Mouse (Mus musculus) WW6 (cell line): ENCODE measurements at regions not wholly inside any gene's neighbourhood (a gene's known extent, or its start where the extent isn't known, plus 50 kb on each side); places are given as distances from the start of the nearest gene placed in this dataset.

Experiments
- DNase-seq: peaks from one replicate; pipeline ENCODE4 v3.0.0-alpha.2; 2013; ENCODE audit warnings: low read depth, low spot score

- DNase-seq = no peak
These were observed 82.2 kb downstream of the Rap2a start for GRCm38 (mm10) chr14:120560416-120560815.

- no peak for DNase-seq
These were observed 82.7 kb downstream of the Rap2a start for GRCm38 (mm10) chr14:120560987-120561386.

DNA sequence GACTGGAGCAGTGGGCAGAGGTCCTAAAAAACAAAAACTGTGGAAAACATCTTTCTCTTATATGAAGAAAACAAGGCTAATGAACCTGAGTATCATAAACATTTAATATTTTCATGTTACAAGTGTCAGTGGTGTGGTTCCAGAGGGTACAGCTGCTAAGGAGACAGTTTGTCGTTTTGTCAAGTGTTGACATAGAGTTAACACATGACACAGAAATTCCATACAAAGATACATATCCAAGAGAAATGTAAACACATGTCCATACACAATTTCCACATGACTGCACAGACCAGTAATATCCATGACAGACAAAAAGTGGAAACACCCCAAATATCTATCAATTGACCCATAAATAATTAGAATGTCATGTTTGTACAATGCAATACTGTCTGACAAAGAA, 88.7 kb downstream of the Rap2a start:
- no peak for DNase-seq

DNA sequence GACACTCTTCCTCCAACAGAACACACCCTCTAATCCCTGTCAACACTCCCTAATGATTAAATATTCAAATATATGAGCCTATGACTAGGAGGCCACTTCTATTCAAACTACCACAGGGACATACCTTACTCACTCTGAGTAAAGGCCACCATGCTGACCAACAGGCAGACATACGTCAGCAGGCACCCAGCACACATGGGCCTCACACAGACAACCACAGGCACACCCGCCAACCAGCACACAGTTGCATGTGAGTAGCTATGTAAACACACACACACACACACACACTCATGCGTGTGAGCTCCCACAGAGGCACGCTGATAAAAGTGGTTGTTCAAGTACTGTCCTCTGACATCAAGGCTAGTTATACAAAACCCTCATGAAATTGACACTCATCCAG, 89.8 kb downstream of the Rap2a start:
- no peak for DNase-seq

DNA sequence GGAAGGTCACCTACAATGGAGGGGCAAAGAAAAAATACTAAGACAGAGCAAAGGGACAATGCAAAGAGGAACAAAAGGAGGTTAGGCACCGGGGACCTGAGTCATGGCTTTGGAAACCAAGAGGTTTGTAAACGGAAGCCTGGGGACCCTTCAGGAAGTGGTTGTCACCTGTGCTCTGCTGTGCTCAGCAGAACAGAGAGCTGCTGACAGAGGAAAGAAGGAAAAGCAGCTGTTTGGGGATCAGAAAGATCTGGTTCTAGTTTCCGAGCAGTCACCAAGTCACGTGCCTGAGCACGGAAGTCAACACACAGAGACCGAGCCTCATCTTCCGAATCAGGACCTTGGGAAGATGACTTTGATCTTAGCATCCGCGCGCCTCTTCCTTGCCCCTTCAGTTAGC, 94.0 kb downstream of the Rap2a start:
- DNase-seq = no peak

DNA sequence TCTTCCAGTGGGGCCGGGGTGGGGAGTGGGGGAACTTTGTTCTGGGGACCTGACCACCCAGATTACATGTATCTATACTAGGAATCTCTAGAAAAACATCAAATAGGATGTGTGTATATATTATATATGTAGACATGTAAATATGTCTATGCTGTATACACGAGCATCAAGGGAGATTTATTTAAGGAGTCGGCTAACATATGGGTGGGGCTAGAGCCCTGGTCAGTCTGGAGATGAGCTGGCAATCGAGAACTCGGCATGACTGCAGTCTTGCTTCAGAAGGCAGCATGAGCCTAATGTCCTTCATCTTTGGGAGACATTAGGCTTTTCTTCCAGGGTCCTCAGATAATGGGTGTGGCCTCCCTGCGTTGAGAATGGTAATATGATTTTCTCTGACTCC, 97.0 kb downstream of the Rap2a start:
- DNase-seq = no peak

- DNase-seq = no peak
These were observed 100.3 kb downstream of the Rap2a start for GRCm38 (mm10) chr14:120578352-120579080.

DNA sequence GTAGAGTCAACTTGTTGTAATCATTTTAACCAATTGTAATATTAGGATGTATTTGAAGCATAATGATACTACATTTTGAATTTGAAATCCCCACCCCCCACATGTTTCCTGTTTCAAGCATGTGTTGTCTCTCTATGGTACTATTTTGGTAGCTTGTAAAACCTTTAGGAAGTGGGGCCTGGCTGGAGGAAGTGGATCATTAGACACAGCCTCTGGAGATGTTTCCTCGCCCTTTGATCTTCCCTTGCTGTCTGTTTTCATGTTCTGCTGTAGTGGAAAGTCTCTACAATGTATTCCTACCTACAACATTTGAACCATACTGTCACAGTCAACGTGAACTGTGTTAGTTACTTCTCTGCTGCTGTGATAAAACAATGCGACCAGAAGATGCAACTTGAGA, 105.6 kb downstream of the Rap2a start:
- no peak for DNase-seq

DNA sequence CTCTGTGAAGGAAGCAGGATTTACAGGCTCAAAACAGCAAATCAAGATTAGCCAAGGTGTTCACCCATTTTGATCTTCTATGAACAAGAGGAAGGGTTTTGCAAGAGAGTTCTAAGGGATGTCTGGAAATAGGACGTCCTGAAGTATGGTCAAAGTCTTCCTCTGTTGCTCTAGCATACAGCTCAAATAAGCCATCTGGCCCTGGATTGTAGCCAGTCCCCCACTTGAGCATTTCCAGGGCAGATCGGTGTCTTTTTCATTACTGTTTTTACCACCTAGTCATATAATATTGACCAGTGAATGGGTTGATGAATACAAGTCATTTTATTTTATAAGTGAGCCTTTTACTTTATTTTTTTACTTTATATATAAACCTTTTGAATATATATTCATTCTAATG, 113.9 kb downstream of the Rap2a start:
- DNase-seq = no peak

GRCm38 (mm10) chr14:120600414-120600935, 122.2 kb downstream of the Rap2a start:
- no peak for DNase-seq

GRCm38 (mm10) chr14:120601510-120601909, 123.3 kb downstream of the Rap2a start:
- DNase-seq = no peak

- no peak for DNase-seq
These were observed 125.7 kb downstream of the Rap2a start for GRCm38 (mm10) chr14:120603849-120604492.

GRCm38 (mm10) chr14:120607801-120608200, 129.6 kb downstream of the Rap2a start:
- DNase-seq = no peak

DNA sequence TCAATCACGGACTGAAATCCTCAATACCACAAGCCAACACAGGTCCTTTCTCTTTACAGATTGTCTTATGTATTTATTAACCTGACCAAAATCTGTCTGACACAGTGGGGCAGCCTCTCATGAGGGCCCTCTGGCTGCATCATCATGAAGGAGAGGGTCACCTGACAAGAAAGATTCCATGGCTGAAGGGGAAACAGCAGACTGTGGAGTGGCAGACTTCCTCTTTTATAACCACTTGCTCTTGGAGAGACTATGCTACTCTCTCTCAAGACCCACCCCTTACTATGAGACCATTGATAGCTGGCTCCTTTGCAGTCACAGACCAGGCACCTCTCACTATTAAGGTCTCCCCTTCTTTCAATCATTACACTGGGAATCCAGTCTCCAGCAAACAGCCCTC, 133.1 kb downstream of the Rap2a start:
- DNase-seq = no peak

DNA sequence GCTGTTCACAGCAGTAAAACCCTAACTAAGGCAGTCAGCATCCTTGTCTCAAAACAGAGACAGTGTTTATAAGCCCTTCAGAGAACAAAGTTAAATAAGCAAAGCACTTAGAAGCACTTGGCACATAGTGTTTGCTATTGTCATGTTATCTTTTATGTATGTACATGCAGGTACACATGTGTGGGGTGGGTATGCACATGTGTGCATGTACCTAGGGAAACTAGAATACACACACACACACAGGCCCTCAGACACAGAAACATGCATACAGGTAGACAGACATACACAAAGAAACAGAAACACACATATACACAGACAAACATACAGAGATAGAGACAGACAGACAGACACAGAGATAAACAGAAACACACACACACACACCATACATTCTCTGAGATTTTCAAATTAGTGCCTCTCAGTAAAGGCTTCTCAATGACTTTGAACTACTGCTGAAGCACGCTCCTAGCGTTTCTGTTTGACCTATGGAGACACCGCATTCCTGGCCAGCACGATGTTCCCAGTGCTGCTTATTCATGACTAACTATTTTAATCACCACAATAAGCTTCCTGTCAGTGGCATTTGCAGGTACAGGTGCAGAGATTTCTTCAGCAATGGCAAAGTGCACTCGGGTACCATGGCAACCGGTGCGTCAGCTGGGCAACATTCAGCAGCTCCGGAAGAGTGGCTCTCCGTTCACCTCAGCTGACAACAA, 148.1 kb downstream of the Rap2a start:
- DNase-seq = no peak

DNA sequence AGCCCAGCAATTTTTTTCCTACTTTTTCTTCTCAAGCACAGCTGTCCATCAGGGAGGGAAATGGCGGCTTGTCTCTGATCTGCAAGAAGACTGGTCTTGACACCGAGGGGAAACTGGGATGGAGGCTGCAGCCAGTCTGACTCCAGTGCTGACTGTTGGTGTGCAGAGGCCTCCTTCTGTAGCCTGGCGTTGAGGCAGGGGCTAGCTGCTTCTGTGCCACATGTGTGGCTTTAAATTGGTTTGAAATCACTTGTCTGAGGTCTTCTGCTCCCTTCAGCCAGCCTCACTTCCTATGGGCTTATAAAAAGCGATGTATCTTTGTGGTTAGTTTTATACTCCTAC, 148.7 kb downstream of the Rap2a start:
- DNase-seq = no peak

DNA sequence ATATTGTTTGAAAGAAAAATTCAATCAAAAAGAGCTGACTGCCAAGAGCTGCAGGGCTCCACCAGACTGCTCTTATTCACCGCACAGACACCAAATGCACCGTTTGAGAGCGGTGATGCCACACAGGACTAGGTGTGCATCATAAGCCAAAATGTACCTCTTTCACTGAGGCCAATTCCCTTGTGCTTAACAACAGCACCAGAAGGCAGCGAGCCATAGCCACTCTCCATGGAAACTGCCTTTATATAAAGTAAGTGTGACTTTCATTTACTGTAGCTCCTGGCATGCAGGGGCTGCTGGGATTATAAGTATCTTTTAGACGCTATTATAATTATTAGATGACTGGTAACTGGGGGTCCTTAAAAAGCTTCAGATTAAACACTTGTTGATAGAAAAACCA, 154.5 kb downstream of the Rap2a start:
- no peak for DNase-seq

DNA sequence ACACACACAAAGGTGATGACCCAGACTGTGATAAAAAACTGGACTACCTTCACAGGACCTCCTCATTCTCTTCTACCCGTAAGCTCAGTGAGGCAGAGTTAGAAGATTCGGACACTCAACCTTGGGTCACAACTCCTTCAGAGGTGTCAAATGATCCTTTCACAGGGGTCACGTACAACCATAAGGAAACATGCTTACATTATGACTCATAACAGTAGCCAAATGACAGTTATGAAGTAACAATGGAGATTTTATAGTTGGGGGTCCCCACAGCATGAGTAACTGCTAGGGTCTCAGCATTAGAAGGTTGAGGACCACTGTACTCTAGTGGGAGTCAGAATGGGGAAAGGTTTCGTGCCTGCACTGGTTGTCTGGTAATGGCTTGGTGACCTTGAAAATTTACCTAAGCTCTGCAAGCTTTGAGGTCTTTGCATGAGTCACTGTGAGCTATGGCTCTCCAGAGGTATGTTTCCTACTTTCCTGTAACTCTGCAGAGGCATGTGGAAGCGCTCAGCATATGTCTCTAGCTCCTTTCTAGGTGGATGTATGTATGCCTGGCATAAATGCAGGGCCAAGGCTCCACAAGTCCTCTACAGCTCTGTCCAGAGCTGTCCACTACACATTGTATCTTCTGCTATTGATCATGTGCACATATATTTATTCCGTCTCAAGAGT, 158.6 kb downstream of the Rap2a start:
- DNase-seq = no peak

DNA sequence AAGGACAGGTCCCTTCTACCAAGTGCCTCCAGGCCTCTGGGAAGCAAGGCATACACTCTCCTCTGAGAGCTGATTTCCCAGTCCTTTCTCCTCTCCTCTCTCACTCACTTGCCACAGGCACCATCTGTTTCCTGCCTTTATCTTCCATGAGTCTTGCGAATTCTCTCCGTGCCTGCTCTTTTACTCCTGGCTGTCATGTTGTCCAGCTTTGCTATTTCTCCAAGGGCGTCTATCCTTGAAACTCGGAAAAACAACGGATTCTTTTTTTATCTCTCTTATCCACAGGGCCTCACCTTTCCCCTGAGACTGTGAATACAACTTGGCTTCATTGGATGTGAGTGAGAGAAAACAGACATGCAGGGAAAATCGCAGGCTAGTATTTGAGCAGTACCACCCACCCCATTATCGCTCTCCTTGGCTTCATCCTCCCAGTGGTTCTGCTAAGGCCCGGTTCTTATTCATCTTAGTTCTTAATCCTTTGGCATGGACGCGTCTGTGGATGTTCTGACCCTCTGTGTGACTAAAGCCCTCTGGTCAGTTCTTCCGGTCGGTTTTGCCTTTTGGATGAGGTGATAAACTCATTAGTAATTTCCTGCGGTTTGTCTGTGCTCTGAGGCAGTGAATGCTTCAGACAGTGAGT, 159.4 kb downstream of the Rap2a start:
- no peak for DNase-seq

GRCm38 (mm10) chr14:120642591-120642990, 164.3 kb downstream of the Rap2a start:
- DNase-seq = no peak

GRCm38 (mm10) chr14:120652034-120652433, 173.8 kb downstream of the Rap2a start:
- no peak for DNase-seq

- no peak for DNase-seq
These were observed 182.1 kb downstream of the Rap2a start for GRCm38 (mm10) chr14:120660321-120660781.
